Mouse (Mus musculus): ENCODE measurements around the gene Tmem38a. TPM values are rescaled to one million over a fixed set of nuclear protein-coding genes. Genes with fewer than 3 reads are reported as not detected.

Tmem38a gene
- total RNA-seq (2021): 100 to 1,000 TPM; 132 to 139 TPM

DNA sequence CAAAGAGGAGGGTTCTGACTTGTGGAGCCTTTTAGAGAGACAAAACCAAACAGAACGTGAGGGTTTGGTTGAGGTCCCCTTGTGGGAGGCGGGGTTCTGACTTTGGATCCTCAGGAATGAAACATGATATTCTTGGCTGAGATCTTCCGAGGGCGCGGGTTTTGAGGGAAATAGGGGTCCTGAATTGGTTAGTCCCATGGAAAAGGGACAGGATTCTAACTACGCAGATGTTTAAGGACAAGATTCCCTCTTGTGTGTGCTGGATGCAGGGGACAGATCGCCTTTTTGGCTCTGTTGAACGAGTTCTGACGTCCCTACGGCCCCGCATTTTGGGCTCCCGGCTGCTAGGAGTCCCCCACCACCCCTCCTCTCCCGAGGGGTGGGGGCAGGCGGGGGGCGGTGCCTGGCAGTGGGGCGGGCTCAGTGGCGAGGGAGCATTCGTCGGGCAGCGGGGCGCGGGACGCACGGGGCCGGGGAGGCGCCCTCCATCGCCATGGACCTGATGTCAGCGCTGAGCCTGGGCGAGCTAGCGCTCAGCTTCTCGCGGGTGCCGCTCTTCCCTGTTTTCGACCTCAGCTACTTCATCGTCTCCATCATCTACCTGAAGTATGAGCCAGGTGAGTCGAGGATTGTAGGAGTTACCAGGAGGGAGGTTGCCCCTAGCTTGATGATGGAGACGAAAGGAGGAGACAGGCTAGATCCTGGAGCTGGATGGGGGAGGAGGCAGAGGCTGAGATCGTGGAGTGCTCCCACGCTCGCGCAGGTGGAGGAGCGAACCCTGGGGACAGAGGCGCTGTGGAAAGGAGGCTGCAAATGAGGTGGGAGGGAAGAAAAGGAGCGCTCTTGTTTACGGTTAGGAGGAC, at the start of gene Tmem38a:
TSS of gene Tmem38a (plus strand) at position 445 of the 863 bp plus-strand sequence.
- peak; percentile 70 to 77 for DNase-seq (ENCODE audit: extremely low spot score in 1 of 2, low spot score in 1 of 2)

DNA sequence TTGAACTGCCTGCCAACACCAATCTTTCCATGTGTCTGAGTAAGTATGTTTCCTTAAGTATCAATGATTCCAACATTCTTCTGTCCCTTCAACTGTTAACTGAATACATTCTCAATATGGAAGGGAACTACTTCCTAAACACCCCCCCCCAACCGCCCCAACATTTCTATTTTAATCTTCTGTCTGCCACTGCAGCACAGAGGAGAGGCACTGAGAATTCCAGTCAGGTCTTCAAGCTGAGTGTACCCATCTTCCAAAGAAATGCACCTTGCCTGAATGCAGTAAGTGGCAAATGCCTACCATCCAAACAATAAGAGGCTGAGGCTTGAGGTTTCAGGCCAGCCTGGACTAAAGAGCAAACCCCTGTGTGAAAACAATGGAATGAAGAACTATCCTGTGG, 39.8 kb upstream of the Tmem38a start:
- no peak for DNase-seq (ENCODE audit: extremely low spot score in 1 of 2, low spot score in 1 of 2)

- no peak for DNase-seq (ENCODE audit: extremely low spot score in 1 of 2, low spot score in 1 of 2)
These were observed 37.0 kb upstream of the Tmem38a start for GRCm38 (mm10) chr8:72534888-72535287.

DNA sequence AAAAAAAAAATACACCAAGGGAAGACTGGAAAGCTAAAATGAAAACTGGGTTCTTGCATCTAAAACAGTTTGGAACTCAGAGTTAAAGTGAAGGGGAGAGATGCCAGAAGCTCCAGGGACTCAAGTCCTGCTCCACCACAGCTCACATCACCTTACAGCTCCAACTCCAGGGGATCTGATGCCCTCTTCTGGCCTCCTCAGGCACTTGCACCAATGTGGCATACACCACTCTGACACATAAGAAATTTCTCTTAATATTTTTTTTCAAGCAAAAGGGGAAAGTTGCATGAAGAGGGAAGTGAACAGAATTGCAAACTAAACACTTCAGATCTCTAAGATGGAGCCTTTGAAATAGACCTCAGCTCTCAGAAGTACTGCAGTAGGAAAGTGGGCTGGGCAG, 32.6 kb upstream of the Tmem38a start:
- no peak for DNase-seq (ENCODE audit: extremely low spot score in 1 of 2, low spot score in 1 of 2)

DNA sequence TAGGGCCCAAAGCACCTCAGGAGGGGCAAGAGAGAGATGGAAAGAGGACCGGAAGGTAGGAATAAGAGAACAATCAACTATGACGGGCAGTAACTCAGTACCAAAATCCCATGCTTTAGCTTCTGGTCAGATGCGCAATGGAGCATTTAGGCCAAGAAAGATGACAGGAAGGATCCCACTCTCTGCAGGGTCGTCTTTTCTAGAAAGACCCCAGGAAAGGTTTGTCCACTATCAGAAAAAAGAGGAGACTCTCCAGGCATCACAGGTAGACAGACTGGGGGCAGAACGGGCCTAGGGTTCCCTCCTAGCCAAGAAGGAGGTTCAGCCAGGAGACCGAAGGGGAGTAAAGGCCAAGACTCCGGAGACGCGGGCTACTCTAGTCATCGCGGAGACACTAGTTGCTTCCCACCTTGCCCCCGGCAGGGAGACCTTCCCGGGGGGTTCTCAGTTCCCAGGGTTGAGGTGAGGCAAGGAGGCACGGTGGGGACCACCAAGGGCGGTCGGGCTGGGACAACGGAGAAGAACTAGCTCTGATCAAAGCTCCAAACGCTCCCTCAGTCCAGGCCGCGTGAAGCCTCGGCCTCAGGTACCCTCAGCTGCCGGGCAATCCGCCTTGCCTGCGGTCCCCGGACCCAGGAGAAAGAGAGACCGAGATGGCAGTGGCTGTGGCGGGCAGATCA, 24.6 kb upstream of the Tmem38a start:
- peak in 1 of 2 experiments; percentile 21 for DNase-seq (ENCODE audit: extremely low spot score in 1 of 2, low spot score in 1 of 2)

- DNase-seq (ENCODE audit: extremely low spot score in 1 of 2, low spot score in 1 of 2): peak; percentile 88 to 92
These were observed 23.8 kb upstream of the Tmem38a start, which contains the start of gene Med26 for GRCm38 (mm10) chr8:72547802-72548643. Gene Med26 (minus strand): TSS chr8:72548270.

DNA sequence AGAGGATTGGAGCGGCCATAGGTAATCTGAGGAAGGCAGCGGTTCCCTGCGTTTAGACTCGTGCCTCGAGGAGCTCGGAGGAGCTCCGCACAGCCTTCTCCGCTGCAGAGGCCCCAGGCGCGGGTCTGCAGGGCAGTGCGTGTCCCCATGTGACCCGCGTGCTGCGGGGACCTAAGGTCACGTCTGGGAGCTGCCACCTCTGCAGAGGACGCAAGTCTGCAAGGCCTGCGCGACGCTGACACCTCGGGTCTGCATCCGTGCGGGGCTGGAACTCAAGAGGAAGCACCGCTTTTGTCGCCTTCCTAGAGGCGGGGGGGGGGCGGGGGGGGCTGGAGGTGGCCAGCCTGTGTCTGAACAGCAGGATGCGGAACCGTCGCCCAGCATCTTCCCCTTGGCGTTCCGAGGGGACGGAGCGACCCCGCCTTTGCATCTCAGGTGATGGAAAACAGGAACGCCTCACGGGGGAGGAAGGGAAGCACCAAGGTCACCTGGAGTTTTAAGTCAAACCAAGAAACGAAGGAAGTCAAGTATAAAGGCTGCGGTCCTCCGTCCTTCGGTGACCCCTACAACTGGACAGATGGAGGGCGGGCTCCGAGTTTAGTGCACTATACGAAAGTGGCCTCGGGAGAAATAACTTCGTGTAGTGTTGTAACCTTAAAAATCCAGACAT, 23.1 kb upstream of the Tmem38a start:
- DNase-seq (ENCODE audit: extremely low spot score in 1 of 2, low spot score in 1 of 2): no peak

DNA sequence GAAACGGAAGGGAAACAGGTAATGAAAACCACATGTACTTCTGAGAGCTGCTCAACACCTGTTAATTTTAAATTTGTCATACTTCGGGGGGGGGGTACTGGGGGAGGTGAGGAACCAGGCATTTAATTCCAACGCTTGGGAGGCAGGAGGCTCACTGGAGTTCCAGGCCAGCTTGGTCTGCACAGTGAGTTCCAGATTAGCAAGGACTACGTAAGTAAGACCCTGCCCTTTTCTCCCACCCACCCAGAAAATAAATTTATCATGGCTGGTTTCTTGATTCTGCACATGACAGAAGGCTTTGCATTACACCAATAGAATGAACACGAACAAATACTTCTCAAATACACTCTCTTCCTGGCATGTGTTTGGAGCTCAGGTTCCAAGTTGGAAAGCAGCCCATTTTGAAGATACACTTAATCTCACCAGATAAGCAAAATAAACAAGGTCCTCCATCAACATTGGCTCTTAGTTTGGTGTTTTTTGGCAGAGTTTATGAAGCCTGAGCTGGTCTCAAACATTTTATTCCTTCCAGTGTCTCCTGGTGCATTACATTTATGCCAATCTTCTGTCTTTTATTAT, 22.5 kb upstream of the Tmem38a start:
- DNase-seq (ENCODE audit: extremely low spot score in 1 of 2, low spot score in 1 of 2): no peak

DNA sequence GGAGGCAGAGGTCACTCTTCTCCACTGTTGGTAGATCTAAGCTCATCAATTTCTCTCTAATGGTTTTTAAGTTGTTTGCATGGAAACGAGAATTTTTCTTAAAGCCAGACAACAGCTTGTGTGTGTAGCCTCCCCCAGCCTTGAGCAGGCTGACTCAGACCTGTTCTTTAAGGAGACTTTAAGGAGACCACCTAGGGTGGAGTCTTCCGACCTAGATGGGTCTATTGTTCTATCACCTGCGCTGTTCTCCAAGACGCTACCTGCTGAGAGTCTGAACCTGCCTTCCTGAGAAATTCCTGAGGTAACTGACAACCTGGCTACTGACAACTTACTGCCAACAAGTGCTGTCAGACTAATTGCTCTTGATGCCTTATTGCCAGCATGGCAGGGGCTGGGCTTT, 16.1 kb upstream of the Tmem38a start:
- DNase-seq (ENCODE audit: extremely low spot score in 1 of 2, low spot score in 1 of 2): no peak

DNA sequence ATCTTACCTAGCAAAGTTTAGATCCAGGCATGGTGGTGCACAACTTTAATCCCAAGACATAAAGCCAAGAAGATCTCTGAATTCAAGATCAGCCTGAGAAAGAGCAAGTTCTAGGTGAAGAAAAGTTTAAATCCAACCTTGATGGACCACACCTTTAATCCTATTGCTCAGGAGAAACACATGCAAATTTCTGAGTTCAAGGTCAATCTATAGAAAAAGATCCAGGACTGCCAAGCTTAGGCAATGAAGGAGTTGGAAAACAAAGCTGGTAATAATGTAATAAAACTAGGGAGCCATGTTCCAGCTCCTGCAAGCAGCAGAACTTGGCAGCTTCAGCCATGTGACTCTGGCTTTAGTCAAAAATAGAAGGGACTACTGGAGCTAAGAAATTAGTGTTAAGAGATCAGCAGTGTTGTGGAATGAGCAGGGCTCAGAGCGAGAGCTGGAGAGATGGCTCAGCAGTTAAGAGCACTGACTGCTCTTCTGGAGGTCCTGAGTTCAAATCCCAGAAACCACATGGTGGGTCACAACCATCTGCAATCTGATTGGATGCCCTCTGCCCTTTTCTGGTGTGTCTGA, 10.7 kb upstream of the Tmem38a start:
- DNase-seq (ENCODE audit: extremely low spot score in 1 of 2, low spot score in 1 of 2): no peak

DNA sequence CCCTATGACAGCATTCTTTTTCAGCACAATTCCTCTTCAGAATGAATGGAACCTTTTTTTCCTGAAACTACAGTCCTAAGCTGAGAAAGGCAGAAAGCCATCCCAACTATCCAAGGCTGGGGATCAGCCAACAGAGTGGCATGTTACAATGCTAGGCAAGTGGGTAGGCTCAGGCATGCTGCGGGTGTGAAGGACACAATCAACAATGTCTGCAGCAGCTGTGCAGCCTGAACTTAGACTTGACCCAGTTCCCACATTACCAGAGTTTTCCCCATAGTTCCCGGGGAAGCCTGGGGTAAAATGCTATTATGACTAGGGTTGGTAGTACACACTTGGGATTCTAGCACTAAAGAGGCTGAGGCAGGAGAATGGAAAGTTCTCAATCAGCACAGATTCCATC, 5.9 kb upstream of the Tmem38a start:
- no peak for DNase-seq (ENCODE audit: extremely low spot score in 1 of 2, low spot score in 1 of 2)

DNA sequence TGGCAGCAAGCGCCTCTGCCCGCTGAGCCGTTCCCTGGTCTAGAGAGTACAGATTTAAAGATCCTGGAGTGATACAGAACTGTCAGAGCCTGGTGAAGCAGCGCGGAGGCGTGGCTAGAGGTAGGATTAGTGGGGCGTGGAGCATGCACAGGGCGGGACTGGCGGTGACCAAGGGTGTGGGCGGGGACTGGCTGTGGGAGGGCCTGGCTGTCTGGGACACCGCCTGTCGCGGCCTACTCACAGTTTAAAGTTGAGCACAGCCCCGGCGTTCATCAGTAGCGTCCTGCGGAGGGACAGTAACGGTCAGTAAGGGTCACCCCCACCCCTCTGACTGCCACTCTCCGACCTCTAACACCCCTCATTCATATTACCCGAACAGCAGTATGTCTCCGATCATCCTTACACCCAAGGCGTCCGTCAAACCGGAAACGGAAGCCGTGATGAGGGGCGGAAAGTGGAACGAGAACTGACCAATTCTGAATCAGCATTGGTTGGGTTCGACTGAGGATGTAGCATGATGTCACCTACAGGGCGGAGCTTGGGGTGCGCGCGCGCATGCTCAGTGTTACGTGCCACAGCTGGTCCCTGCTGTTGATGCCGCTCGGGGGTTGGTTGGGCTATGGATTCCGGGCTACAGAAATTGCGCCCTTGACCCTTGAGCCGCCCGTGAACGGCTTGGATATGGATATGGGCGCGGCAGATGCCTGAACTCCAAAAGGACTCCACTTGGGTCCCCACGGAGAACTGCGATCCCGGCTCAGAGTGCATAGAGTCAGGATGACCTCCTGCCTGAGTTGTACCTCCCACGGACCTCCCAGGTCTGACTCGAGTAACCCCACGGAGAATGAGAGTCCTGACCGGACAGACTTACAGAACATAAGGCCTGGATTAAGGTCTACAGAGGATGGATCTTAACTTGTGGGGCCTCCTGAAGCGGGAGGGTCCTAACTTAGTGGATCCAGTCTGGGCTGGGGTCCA, 933 bp upstream of the Tmem38a start, which contains the start of gene Smim7:
TSS of gene Smim7 (minus strand) at position 456 of the 978 bp plus-strand sequence.
- peak; percentile 93 to 95 for DNase-seq (ENCODE audit: extremely low spot score in 1 of 2, low spot score in 1 of 2)

GRCm38 (mm10) chr8:72572507-72572906, 652 bp downstream of the Tmem38a start:
- DNase-seq (ENCODE audit: extremely low spot score in 1 of 2, low spot score in 1 of 2): no peak

GRCm38 (mm10) chr8:72573450-72573849, 1.6 kb downstream of the Tmem38a start:
- DNase-seq (ENCODE audit: extremely low spot score in 1 of 2, low spot score in 1 of 2): no peak

DNA sequence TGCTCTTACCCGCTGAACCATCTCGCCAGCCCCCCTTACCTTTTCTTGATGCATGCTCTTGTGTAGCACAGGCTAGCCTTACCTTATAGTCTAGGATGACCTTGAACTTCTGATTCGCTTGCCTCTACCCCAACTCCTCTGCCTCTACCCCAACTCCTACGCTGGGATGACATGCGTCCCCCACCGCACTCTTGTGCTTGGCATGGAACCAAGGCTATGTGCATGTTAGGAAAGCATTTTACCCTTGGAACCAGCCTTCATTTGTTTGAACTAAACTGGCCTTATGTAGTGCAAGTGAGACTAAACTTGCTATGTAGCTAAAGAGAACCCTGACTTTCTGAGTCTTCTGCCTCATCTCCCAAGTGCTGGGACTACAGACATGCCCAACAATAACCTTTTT, 4.1 kb downstream of the Tmem38a start:
- DNase-seq (ENCODE audit: extremely low spot score in 1 of 2, low spot score in 1 of 2): no peak

- no peak for DNase-seq (ENCODE audit: extremely low spot score in 1 of 2, low spot score in 1 of 2)
These were observed 5.4 kb downstream of the Tmem38a start for GRCm38 (mm10) chr8:72577266-72577665.

DNA sequence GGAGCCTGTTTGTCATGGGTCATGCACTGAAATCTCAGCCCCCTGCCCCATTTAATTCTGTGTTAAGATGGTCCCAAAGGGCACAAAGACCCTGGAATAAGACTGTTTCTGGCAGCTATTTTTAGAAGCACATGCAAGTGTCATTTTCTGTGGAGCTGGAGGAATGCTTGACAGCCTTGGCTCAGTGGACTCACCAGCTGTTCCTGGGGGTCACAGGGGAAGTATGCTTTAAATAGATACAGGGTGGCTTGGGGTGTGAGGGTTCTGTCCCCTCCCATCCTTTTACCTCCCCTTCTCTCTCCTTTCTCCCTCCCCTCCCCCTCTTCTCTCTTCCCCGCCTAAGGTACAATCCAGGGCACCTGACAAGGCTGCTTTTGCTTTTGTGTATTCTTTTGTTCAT, 6.1 kb downstream of the Tmem38a start:
- no peak for DNase-seq (ENCODE audit: extremely low spot score in 1 of 2, low spot score in 1 of 2)

DNA sequence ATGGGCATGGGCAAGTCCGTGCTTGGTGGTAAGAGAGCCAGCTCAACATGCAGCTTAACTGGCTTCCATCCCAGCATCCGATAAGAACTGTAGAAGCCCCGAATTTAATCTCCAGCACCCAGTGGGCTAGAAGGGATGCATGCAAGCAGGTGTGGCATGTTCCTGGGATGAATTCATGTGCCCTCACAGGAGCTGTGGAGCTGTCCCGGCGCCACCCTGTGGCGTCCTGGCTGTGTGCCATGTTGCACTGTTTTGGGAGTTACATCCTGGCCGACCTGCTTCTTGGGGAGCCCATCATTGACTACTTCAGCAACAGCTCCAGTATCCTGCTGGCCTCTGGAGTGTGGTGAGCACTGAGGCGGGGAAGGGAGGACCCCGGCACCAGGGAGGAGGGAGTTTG, 7.5 kb downstream of the Tmem38a start:
- DNase-seq (ENCODE audit: extremely low spot score in 1 of 2, low spot score in 1 of 2): no peak
